Mouse (Mus musculus) midbrain, embryonic 16.5 days (tissue): ENCODE data around the gene Plcb3. TPM values are rescaled to one million over a fixed set of nuclear protein-coding genes. Genes with fewer than 3 reads are reported as not detected.

Source experiments
- ATAC-seq: fragments of 200-750 bp; cut with Nextera tagmentation; 2 replicates; pipeline ENCODE4 v1.8.0; 2017; ENCODE audit warnings: moderate TSS enrichment
- H3K27ac ChIP-seq: fragments of 300-500 bp; sonication (generic); 2 replicates; pipeline ENCODE4 v1.5.1; 2014; ENCODE audit warnings: mild to moderate bottlenecking, low read length, mixed read lengths
- H3K27me3 ChIP-seq: fragments of 300-500 bp; sonication (generic); 2 replicates; pipeline ENCODE4 v1.6.1; 2014; ENCODE audit warnings: low read depth, low read length, mixed read lengths; ENCODE audit not compliant: control insufficient read depth, insufficient read depth
- H3K36me3 ChIP-seq: fragments of 300-500 bp; sonication (generic); 2 replicates; pipeline ENCODE4 v1.6.1; 2014; ENCODE audit warnings: mild to moderate bottlenecking, low read length, moderate library complexity, mixed read lengths; ENCODE audit not compliant: control insufficient read depth, insufficient read depth
- H3K4me1 ChIP-seq: fragments of 300-500 bp; sonication (generic); 2 replicates; pipeline ENCODE4 v1.6.1; 2014; ENCODE audit warnings: mild to moderate bottlenecking, low read length, mixed read lengths; ENCODE audit not compliant: control insufficient read depth, insufficient read depth
- H3K4me2 ChIP-seq: fragments of 300-500 bp; sonication (generic); 2 replicates; pipeline ENCODE4 v1.6.1; 2014; ENCODE audit warnings: mild to moderate bottlenecking, low read length, mixed read lengths
- H3K4me3 ChIP-seq: fragments of 300-500 bp; sonication (generic); 2 replicates; pipeline ENCODE4 v1.5.1; 2014; ENCODE audit warnings: low read depth, mild to moderate bottlenecking, low read length, moderate library complexity, mixed read lengths
- H3K9ac ChIP-seq: fragments of 300-500 bp; sonication (generic); 2 replicates; pipeline ENCODE4 v1.6.1; 2014; ENCODE audit warnings: low read depth, low read length, mixed read lengths
- H3K9me3 ChIP-seq: fragments of 300-500 bp; sonication (generic); replicated peaks from 2 replicates; pipeline ENCODE4 v1.6.1; 2014; ENCODE audit warnings: mild to moderate bottlenecking, low read length, mixed read lengths; ENCODE audit not compliant: control insufficient read depth, poor library complexity, severe bottlenecking
- WGBS: fragments of 180-500 bp; shearing (Covaris S2); extraction: QIAGEN DNeasy Blood & Tissue Kit; methylation state at CpG from one replicate; pipeline ENCODE4 v1.1.7; 2014; 5-methylcytosine and 5-hydroxymethylcytosine counted together
- polyA plus RNA-seq: library from polyadenylated mRNA; unstranded; fragments of >200 nt; fragmentation: Nextera tagmentation; extraction: Ambion mirVana; gene quantifications from 2 replicates; pipeline ENCODE4 v1.2.1, GENCODE M21; 2015

The Plcb3 gene
- polyA plus RNA-seq, 1 experiment from 2014 or later, result 9.7 TPM

GRCm38 (mm10) chr19:6920741-6921636 lies 55.3 kb downstream of the Plcb3 start:
- Histone ChIP-seq H3K9ac (peak overlapping the region; percentile 79), H3K9me3 (no peaks in the 10 kb centered on the region), H3K36me3 (no peaks in the 10 kb centered on the region), H3K4me2 (peak overlapping the region; percentile 90), H3K27ac (peak overlapping the region; percentile 83), H3K27me3 (peaks cover 27% of the 10 kb centered on the region), H3K4me3 (peak overlapping the region; percentile 69), H3K4me1 (peaks cover 20% of the 10 kb centered on the region)
- peak; percentile 16 for ATAC-seq
- under 1% methylated on average over 28 of the region's 48 CpGs for WGBS

- Histone ChIP-seq H3K9me3 (no peaks in the 10 kb centered on the region), H3K9ac (peak overlapping the region; percentile 39; the same call in 1 of the 2 replicates), H3K27ac (no peak overlapping the region), H3K4me1 (peaks cover 20% of the 10 kb centered on the region), H3K27me3 (peaks cover 18% of the 10 kb centered on the region), H3K36me3 (no peaks in the 10 kb centered on the region), H3K4me3 (peak overlapping the region; percentile 69), H3K4me2 (peak overlapping the region; percentile 90)
- ATAC-seq, result no peak
- 36% methylated on average over 8 of the region's 8 CpGs for WGBS
Observed at GRCm38 (mm10) chr19:6919876-6920740, 56.2 kb downstream of the Plcb3 start.

DNA sequence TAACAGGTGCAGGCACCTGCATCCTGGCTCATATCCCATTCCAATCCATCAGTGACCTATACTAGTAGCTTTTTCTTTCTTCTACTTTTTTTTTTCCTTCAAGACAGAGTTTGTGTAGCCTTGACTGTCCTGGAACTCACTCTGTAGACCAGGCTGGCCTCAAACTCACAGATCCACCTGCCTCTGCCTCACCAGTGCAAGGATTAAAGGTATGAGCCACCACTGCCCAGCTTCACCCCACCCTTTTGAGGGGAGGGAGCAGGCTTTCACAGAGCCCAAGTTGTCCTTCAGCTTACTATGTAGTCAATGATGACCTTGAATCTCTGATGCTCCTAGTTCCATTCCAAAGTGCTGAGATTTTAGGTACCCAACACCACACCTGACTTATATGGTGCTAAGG lies 56.8 kb downstream of the Plcb3 start:
- ATAC-seq, result no peak
- no peak overlapping the region for H3K27ac ChIP-seq
- H3K4me2 ChIP-seq, result no peak overlapping the region
- peaks cover 12% of the 10 kb centered on the region for H3K27me3 ChIP-seq
- H3K36me3 ChIP-seq, result no peaks in the 10 kb centered on the region
- no peaks in the 10 kb centered on the region for H3K9me3 ChIP-seq
- H3K9ac ChIP-seq, result 0 out of 2 replicates have a peak overlapping the region, but pooled peaks have one; percentile 39
- no peak overlapping the region for H3K4me3 ChIP-seq
- H3K4me1 ChIP-seq, result peaks cover 20% of the 10 kb centered on the region

DNA sequence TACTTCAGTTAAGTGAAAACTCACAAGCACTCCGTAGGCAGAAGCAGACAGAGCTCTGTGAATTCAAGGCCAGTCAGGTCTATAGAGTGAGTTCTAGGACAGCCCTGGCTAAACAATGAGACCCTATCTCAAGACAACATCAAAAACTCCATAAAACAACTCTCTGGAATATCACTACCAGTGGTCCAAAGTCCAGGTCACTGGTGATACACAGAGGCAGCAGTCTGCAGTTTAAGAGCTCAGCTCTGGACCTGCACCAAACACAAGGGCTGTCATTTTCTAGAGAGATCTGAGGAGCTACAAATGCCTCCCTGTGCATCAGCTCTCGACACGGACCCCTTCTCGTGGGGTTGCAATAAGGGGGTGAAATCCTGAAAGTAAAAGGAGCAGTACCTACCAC lies 57.9 kb downstream of the Plcb3 start:
- H3K9ac ChIP-seq, result no peak overlapping the region
- peaks cover 20% of the 10 kb centered on the region for H3K4me1 ChIP-seq
- peaks cover 3% of the 10 kb centered on the region; the same call in 1 of the 2 replicates for H3K36me3 ChIP-seq
- H3K27ac ChIP-seq, result no peak overlapping the region
- H3K9me3 ChIP-seq, result no peaks in the 10 kb centered on the region
- peaks cover 5% of the 10 kb centered on the region for H3K27me3 ChIP-seq
- no peak overlapping the region for H3K4me3 ChIP-seq
- no peak overlapping the region for H3K4me2 ChIP-seq
- no peak for ATAC-seq
- 89% methylated on average over 4 of the region's 4 CpGs for WGBS

DNA sequence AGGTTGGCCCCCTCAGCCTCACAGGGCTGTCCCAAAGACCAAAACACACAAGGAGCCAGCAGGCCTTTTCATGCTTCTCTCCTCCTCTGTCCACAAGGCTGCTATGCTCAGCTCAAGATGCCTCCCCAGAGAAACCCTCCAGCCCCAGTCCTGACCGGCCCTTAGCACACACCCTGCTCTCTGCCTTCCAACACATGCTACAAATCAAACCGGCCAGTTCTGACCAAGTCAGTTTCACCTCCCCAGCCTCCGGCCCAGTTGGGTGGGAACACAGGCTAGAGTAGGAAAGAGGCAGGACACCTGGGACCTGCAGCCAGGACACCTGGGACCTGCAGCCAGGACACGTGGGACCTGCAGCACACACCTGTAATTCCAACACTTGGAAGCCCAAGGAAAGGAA lies 59.8 kb downstream of the Plcb3 start:
- Histone ChIP-seq H3K4me3 (no peak overlapping the region), H3K27me3 (no peaks in the 10 kb centered on the region), H3K9ac (no peak overlapping the region; the same call in 1 of the 2 replicates), H3K4me2 (no peak overlapping the region), H3K4me1 (peaks cover 15% of the 10 kb centered on the region), H3K9me3 (no peaks in the 10 kb centered on the region), H3K27ac (no peak overlapping the region), H3K36me3 (peaks cover 14% of the 10 kb centered on the region)
- 91% methylated on average over 4 of the region's 4 CpGs for WGBS
- ATAC-seq, result no peak

- WGBS, result 90% methylated on average over 4 of the region's 4 CpGs
- Histone ChIP-seq H3K9me3 (no peaks in the 10 kb centered on the region), H3K4me1 (peaks cover 15% of the 10 kb centered on the region), H3K9ac (no peak overlapping the region), H3K36me3 (peaks cover 16% of the 10 kb centered on the region), H3K4me2 (no peak overlapping the region), H3K27me3 (no peaks in the 10 kb centered on the region), H3K27ac (no peak overlapping the region), H3K4me3 (no peak overlapping the region)
- ATAC-seq, result no peak
Observed at GRCm38 (mm10) chr19:6915276-6915675, 61.0 kb downstream of the Plcb3 start.

DNA sequence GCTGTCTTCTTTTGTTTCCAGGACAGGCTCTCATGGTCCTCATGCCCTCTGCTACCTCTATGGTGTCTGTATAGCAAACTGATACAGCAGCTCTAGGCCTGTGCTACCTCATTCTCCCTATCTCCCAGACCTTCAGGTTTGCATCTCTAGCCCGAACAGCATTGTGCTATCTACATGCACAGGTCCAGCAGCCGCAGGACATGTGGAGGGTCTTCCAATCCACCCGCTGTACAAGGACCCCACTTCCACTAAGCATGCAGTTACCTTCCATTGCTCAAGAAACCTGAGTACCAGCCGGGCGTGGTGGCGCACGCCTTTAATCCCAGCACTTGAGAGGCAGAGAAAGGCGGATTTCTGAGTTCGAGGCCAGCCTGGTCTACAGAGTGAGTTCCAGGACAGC lies 61.7 kb downstream of the Plcb3 start:
- no peaks in the 10 kb centered on the region for H3K9me3 ChIP-seq
- ATAC-seq, result no peak
- peaks cover 8% of the 10 kb centered on the region; the same call in 1 of the 2 replicates for H3K4me1 ChIP-seq
- no peak overlapping the region for H3K4me2 ChIP-seq
- H3K9ac ChIP-seq, result no peak overlapping the region
- WGBS, result 95% methylated on average over 9 of the region's 9 CpGs
- no peaks in the 10 kb centered on the region for H3K27me3 ChIP-seq
- peaks cover 16% of the 10 kb centered on the region for H3K36me3 ChIP-seq
- H3K27ac ChIP-seq, result no peak overlapping the region
- H3K4me3 ChIP-seq, result no peak overlapping the region

- WGBS, result 83% methylated on average over 11 of the region's 11 CpGs
- H3K9ac ChIP-seq, result no peak overlapping the region
- no peaks in the 10 kb centered on the region for H3K9me3 ChIP-seq
- no peak overlapping the region for H3K4me3 ChIP-seq
- H3K4me2 ChIP-seq, result no peak overlapping the region
- peaks cover 16% of the 10 kb centered on the region for H3K36me3 ChIP-seq
- peaks cover 8% of the 10 kb centered on the region for H3K4me1 ChIP-seq
- no peaks in the 10 kb centered on the region for H3K27me3 ChIP-seq
- no peak for ATAC-seq
- no peak overlapping the region for H3K27ac ChIP-seq
Observed at GRCm38 (mm10) chr19:6913991-6914390, 62.3 kb downstream of the Plcb3 start.
